Mouse (Mus musculus) ES-E14 (cell line): Measurements from ENCODE around the gene Ahsg. TPM values are rescaled to one million over a fixed set of nuclear protein-coding genes. Genes with fewer than 3 reads are reported as not detected.

Experiments
- DNase-seq: peaks from one replicate; pipeline ENCODE4 v3.0.0-alpha.2; 2013; ENCODE audit warnings: low read depth, low spot score
- H3K27ac ChIP-seq: 2 replicates; pipeline ENCODE4 v1.5.1; 2012; ENCODE audit warnings: low read depth, mild to moderate bottlenecking, low read length, moderate library complexity, mixed read lengths; ENCODE audit not compliant: poor library complexity, insufficient read depth, severe bottlenecking
- H3K36me3 ChIP-seq: 2 replicates; pipeline ENCODE4 v1.6.1; 2012; ENCODE audit warnings: mild to moderate bottlenecking, low read length, moderate library complexity, mixed read lengths; ENCODE audit not compliant: control insufficient read depth, poor library complexity, insufficient read depth, severe bottlenecking
- H3K4me1 ChIP-seq, 2 experiments: fragments of 150-350 bp in 1 of 2; sonication (generic) in 1 of 2; 2 replicates each; pipeline ENCODE4 v1.6.1; 2012; ENCODE audit warnings: low read length in 2 of 2, mild to moderate bottlenecking in 1 of 2, mixed read lengths in 1 of 2; ENCODE audit not compliant: control insufficient read depth in 2 of 2, insufficient read depth in 2 of 2, poor library complexity in 1 of 2
- H3K4me3 ChIP-seq, 2 experiments: fragments of 150-350 bp in 1 of 2; sonication (generic) in 1 of 2; 2 replicates each; pipeline ENCODE4 v1.5.1; 2012; ENCODE audit warnings: low read length in 2 of 2, low read depth in 1 of 2, mild to moderate bottlenecking in 1 of 2, mixed read lengths in 1 of 2; ENCODE audit not compliant: insufficient read depth in 1 of 2, poor library complexity in 1 of 2, severe bottlenecking in 1 of 2
- H3K9ac ChIP-seq: 2 replicates; pipeline ENCODE4 v1.6.1; 2012; ENCODE audit warnings: low read depth, mild to moderate bottlenecking, low read length, mixed read lengths; ENCODE audit not compliant: poor library complexity, insufficient read depth, severe bottlenecking
- H3K9me3 ChIP-seq: fragments of 150-350 bp; sonication (generic); 2 replicates; pipeline ENCODE4 v1.6.1; 2012; ENCODE audit warnings: low read depth, mild to moderate bottlenecking, low read length; ENCODE audit not compliant: control insufficient read depth, insufficient read depth
- CHD2 ChIP-seq: IDR thresholded peaks from 2 replicates; pipeline ENCODE4 v1.6.1; 2014; ENCODE audit warnings: mild to moderate bottlenecking, low read depth, low read length, inconsistent platforms
- HCFC1 ChIP-seq: IDR thresholded peaks from 2 replicates; pipeline ENCODE4 v1.6.1; 2012; ENCODE audit warnings: low read length, inconsistent platforms, borderline replicate concordance; ENCODE audit not compliant: insufficient read depth
- MAFK ChIP-seq: IDR thresholded peaks from 2 replicates; pipeline ENCODE4 v1.6.1; 2014; ENCODE audit warnings: mild to moderate bottlenecking, low read depth, low read length, inconsistent platforms; ENCODE audit not compliant: insufficient read depth
- ZC3H11A ChIP-seq: IDR thresholded peaks from 2 replicates; pipeline ENCODE4 v1.6.1; 2012; ENCODE audit warnings: low read depth, mild to moderate bottlenecking, inconsistent platforms, low read length, borderline replicate concordance
- ZNF384 ChIP-seq: IDR thresholded peaks from 2 replicates; pipeline ENCODE4 v1.6.1; 2012; ENCODE audit warnings: low read depth, low read length, inconsistent platforms
- in situ Hi-C, 2 experiments: fragments of 600-800 bp; cut with MboI; formaldehyde crosslinking; loops; one replicate each; pipeline ENCODE4 v1.15.1; 2025; ENCODE audit warnings: low sequenced_read_pairs in 2 of 2, inconsistent platforms in 1 of 2; ENCODE audit not compliant: unreplicated experiment in 2 of 2
- total RNA-seq: library from RNA; depleted of rRNA; stranded (reverse); fragments of 300-350 nt; gene quantifications from 2 replicates; pipeline ENCODE4 v1.2.3, GENCODE M21; 2012

Ahsg gene
- total RNA-seq, 1 experiment: 1.8 TPM

DNA sequence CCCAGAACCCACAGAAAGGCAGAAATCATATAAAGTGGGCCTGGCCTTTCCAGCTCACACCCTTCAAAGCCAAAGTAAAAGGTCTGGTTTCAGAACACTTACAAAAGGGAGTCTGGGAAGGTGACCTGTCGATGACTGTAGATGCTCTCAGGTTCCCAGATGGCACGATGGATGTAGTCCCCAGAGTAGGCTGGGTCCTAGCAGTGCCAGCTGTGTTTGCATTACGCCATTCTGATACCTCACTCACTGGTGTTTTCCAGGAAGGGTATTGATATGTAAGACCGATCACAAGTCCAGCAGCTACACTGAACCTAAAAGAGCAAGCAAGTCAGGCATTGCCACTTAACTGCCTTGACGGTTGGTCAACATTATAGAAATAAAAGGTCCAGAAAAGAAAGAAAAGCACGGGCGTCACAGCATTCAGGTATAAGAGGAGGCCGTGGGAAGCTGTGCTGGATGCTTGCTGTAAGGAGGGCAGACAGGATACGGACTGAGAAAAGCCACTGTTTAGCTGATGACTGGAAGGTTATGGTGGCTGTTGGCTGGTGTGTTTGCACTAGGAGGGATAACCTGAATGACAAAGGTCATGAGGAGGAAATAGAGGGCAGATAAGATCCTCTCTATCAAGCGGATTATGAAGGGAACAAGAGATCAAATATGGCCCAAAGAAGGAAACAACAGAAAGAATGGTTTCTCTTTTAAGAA, 8.9 kb downstream of the Ahsg start:
- peaks cover 0 to 4% of the 10 kb centered on the region in 2 experiments; a peak in 2 of 4 replicates for H3K4me1 ChIP-seq
- H3K9ac ChIP-seq: no peak overlapping the region
- no peak for DNase-seq
- H3K36me3 ChIP-seq: no peaks in the 10 kb centered on the region
- in situ Hi-C loops: no loop called here
- no peak overlapping the region for H3K27ac ChIP-seq
- no peak overlapping the region for H3K4me3 ChIP-seq
- H3K9me3 ChIP-seq: no peaks in the 10 kb centered on the region
- TF ChIP-seq CHD2 (no peak), MAFK (no peak)

DNA sequence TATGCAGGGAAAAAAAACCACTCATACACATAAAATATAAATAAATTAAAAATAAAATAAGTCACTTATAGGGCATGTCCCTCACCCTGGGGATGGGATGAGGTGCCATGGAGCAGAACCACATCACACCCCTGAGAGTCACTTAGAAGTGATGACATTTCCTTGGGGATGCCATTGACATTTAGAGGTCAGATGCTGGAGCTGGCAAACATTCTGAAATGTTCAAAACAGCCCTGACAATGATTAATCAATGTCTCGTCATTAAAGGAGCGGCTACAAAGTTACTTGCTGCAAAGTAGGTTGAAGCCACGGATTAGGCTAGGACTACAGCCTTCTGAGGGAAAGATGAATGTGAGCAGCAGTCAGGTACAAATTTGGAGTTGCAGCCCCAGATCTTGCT, 10.2 kb downstream of the Ahsg start:
- Histone ChIP-seq H3K4me1 (peaks cover 0 to 4% of the 10 kb centered on the region in 2 experiments; a peak in 1 of 4 replicates), H3K27ac (no peak overlapping the region), H3K9ac (no peak overlapping the region), H3K4me3 (no peak overlapping the region), H3K9me3 (no peaks in the 10 kb centered on the region), H3K36me3 (no peaks in the 10 kb centered on the region)
- no peak for DNase-seq
- TF ChIP-seq ZC3H11A (no peak), MAFK (no peak), ZNF384 (no peak), HCFC1 (no peak), CHD2 (no peak)
- in situ Hi-C loops: no loop called here

DNA sequence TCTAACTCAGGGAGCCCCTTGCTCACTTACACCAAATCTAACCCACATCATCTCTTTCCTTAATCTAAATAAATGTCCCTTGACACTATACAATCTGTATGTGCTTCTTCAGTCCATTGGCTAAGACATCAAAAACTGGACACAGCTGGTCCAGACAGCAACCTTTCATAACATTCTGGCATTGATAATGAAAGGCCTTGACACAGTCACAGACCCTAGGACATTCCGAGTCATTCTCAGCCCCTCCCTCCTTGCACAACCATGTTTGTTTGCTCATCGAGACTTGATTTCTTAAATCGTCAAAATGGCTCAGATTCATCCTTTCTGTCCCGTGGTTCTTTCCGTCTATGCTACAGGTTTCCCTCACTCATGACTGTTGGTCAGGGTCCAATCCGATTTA, 18.2 kb downstream of the Ahsg start:
- in situ Hi-C loops: no loop called here

DNA sequence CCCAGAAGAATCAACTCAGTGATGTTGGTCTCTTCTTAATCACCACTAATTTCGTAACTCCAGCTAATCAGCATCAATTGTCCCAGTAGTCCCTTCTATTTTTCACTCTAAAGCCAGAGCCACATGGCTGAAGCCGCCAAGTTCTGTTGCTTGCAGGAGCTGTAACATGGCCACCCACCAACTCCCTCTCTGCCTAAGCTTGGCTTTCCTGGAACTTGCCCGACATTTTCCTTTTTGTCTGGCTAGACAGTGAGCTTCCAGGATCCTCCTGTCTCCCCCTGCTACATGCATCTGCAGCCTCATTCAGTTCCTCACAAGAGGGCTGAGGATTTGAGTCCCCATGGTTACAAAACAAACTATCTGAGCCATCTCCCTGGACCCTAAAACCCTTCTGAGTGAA, 20.9 kb downstream of the Ahsg start:
- no peak overlapping the region for H3K4me3 ChIP-seq
- TF ChIP-seq ZNF384 (no peak), HCFC1 (no peak)
- in situ Hi-C loops: no loop called here
- no peak overlapping the region for H3K9ac ChIP-seq
- DNase-seq: no peak
- no peaks in the 10 kb centered on the region for H3K4me1 ChIP-seq
- H3K36me3 ChIP-seq: no peaks in the 10 kb centered on the region
- no peaks in the 10 kb centered on the region for H3K9me3 ChIP-seq
- no peak overlapping the region for H3K27ac ChIP-seq

More for the DNA sequence above, 18.2 kb downstream of the Ahsg start:
- H3K27ac ChIP-seq: no peak overlapping the region
- peaks cover 0 to 2% of the 10 kb centered on the region in 2 experiments; a peak in 1 of 4 replicates for H3K4me1 ChIP-seq
- no peaks in the 10 kb centered on the region for H3K36me3 ChIP-seq
- H3K9me3 ChIP-seq: no peaks in the 10 kb centered on the region
- no peak for DNase-seq
- H3K9ac ChIP-seq: no peak overlapping the region
- no peak overlapping the region for H3K4me3 ChIP-seq
- TF ChIP-seq ZC3H11A: no peak
- TF ChIP-seq ZNF384: no peak
- TF ChIP-seq HCFC1: no peak
- TF ChIP-seq CHD2: no peak

DNA sequence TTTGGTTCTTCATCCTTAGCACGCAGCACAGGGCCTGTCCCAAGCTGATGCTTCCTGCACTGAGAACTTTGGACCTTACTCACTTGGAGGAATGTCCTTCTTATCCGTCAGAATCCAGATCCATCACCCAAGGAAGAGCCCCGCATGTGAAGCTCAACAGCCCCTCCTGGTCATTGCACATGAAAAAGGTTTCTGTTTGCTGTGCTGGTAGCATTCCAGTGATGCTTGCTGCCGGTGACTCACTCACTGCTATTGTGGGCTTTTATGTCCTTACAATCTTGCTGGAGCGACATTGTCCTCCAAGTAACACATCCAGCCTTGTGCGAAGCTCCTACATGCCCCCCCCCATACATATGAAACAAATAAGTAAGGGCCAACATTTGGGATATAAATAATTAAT, 21.8 kb downstream of the Ahsg start:
- TF ChIP-seq CHD2: no peak
- no peak for TF ChIP-seq HCFC1
- no peak for TF ChIP-seq ZC3H11A
- TF ChIP-seq MAFK: no peak
- no peak for TF ChIP-seq ZNF384
- H3K9ac ChIP-seq: no peak overlapping the region
- H3K36me3 ChIP-seq: no peaks in the 10 kb centered on the region
- in situ Hi-C loops: no loop called here
- no peak overlapping the region for H3K4me3 ChIP-seq
- no peaks in the 10 kb centered on the region for H3K9me3 ChIP-seq
- no peak for DNase-seq
- no peak overlapping the region for H3K27ac ChIP-seq
- no peaks in the 10 kb centered on the region for H3K4me1 ChIP-seq
